Mouse (Mus musculus) mesoderm, embryonic 11.5 days (tissue): ENCODE results near the gene Ccdc141.
"Not testable (repeated sequence)": the region's sequence is repeated elsewhere in the genome, so short reads cannot be mapped to it uniquely, and the experiment has no call there.

Experiments
- DNase-seq: peaks from one replicate; pipeline ENCODE4 v3.0.0-alpha.2; 2012; ENCODE audit warnings: low read depth, low spot score

Gene Ccdc141

GRCm38 (mm10) chr2:77065294-77065693 is 105.1 kb downstream of the Ccdc141 start:
- DNase-seq: peak; percentile 55

DNA sequence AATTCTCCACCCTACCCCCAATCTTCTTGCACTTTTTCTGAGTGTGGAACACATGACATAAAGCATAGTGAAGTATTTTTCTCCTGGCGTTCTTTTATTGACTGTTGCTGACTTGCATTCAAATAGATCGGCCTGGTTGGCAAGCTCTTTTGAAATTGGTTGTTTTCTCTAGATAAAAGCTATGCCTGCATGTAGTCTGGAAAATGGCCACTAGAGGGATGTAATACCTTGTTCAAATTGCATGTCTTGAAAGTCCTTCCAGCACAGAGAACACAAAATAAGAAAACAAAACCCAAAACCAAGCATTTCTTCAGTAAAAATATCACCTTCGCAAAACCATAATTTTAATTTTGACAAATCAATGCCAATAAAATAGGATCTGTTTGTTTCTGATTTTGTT is 108.6 kb downstream of the Ccdc141 start:
- DNase-seq: peak; percentile 66

GRCm38 (mm10) chr2:77059596-77059995 is 110.8 kb downstream of the Ccdc141 start:
- DNase-seq: no peak

DNA sequence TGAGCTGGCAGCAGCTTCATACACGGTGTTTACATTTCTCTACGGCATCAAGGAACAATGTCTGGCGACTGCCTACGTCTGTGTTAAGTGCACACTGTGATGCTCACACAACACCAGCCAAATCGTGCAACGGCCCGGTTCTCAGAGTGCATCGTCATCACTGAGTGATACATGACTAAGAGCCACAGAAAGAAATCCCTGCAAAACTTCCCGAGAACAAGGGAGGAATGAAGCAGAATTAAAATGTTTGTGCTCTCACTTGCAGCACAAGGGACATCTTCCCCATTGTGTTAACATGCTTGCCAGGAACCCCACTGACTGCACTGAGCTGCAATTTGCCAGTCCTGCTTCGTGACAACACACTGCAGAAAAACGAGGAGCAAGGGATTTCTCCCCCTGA is 114.1 kb downstream of the Ccdc141 start:
- no peak for DNase-seq

- DNase-seq: no peak
Observed at GRCm38 (mm10) chr2:77042912-77043311, 127.5 kb downstream of the Ccdc141 start.

DNA sequence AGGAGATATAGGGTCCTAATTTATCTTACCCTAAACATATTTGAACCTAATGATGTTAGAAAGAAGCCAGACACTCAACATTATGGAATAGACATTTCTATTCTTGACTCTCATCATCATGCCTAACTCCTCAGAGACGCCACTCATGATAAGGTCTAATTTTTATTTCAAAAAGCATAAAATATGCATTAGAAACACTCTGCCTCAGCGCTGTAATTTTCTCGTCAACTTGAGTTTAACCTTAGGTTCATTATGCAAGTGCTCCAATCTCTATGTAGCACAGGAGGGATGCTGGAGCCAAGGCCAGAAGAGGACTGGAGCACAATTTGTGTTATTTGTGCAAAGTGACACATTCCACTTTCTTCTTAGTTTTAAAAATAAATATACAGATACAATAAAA is 130.8 kb downstream of the Ccdc141 start:
- no peak for DNase-seq

DNA sequence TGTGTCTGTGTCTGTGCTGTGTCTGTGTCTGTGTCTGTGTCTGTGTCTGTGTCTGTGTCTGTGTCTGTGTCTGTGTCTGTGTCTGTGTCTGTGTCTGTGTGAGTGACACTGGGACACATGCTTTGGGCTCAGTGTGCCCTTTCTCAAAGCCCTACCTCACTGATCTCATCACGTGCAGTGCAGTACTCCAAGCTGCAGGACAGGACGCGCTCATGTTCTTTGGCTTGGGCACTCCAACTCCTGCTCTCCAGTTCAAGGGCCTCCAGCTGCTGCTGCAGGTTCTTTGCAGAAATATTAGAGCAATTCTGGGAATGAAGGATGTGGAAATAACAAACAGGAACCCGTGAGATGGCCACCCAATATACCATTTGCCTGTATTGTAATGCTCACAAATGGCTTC is 131.2 kb downstream of the Ccdc141 start:
- no peak for DNase-seq

GRCm38 (mm10) chr2:77037211-77037610 is 133.2 kb downstream of the Ccdc141 start:
- DNase-seq: no peak

DNA sequence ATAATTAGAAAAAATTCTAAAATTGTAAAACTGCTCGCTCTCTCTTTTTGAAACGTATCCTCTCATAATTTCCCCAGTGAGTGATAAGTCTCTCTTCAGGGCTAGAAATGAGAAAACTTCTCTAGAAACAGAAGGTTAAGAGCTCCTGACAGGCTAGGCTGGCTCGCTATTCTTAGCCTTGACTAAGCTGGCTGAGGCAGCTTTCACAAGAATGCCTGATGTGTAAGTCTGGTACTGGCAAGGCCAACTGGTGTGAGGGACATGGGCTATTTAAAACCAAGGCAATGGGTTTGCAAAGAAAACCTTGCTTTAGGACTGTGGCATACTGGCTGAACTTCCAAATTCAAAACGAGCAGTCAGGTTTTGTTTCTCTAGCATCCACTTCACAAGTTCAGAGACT is 136.3 kb downstream of the Ccdc141 start:
- no peak for DNase-seq

GRCm38 (mm10) chr2:77033322-77034060 is 136.9 kb downstream of the Ccdc141 start:
- no peak for DNase-seq

DNA sequence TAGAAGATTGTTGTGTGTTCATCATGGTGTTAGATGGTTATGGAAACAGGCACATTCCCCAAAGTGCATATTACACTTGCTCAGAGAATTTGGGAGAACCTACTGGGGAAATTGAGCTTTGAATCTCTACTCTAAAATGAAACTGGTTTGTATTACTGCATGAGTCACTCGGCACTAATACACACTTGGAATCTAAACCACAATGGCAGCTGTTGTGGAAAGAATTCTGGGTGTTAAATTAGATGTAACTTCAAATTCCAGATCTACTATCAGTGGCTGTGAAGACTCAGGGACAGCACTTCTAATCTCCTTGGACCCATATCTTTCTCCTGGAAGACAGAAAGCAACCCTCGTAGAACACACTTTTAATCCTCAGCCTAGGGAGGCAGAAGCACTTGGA is 149.8 kb downstream of the Ccdc141 start:
- no peak for DNase-seq

- DNase-seq: no peak
Observed at GRCm38 (mm10) chr2:77017735-77018134, 152.7 kb downstream of the Ccdc141 start.

DNA sequence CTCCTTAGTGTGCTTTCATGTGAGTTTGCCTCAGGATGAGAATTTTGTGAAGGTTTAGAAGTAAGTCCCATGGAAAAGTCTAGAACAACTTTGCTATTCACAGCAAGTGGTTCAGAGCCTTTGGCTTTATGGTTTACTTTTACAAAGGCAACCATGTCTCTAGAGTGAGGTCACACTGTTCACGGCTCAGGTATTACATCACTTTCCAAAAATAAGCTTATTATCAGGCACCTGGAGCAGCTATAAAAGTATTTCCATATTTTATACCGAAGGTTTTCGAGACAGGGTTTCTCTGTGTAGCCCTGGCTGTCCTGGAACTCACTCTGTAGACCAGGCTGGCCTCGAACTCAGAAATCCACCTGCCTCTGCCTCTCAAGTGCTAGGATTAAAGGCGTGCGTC is 157.0 kb downstream of the Ccdc141 start:
- DNase-seq: not testable (repeated sequence)

- DNase-seq: no peak
Observed at GRCm38 (mm10) chr2:77011981-77012380, 158.5 kb downstream of the Ccdc141 start.

DNA sequence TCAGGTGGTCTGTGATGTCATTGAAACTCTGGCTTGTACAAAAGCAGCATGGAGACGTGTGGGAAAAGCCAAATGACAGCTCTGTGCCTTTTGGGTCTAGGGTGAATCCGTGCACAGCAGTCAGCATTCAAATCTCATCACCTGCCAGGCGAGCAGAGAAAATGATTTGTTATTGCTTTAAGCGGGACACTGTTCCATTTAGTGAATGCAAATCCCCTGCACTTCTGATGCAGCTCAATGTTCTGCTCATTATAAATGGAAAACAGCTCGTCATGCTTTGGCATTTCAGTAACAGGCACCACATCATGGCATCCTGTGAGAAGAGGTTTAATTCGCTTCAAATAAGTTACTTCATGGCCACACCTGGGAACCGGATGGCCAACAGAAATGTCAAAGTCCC is 163.4 kb downstream of the Ccdc141 start:
- no peak for DNase-seq

DNA sequence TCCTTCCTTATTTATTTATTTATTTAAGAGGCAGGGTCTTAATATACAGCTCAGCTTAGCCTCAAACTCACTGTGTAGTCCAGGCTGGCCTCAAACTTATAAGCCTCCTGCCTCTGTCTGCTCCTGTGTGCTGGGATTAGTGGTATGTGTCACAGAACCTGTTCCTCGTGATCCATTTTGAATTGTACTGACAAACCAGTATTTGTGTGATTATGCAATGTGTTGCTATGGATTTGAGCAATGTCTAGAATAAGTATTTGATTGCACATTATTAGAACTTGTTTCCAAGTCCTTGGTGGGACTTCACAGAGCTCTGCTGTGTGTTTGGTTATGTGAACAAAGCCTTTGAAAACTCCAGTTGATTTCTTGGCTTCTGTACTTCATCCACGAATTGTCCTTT is 167.3 kb downstream of the Ccdc141 start:
- no peak for DNase-seq

DNA sequence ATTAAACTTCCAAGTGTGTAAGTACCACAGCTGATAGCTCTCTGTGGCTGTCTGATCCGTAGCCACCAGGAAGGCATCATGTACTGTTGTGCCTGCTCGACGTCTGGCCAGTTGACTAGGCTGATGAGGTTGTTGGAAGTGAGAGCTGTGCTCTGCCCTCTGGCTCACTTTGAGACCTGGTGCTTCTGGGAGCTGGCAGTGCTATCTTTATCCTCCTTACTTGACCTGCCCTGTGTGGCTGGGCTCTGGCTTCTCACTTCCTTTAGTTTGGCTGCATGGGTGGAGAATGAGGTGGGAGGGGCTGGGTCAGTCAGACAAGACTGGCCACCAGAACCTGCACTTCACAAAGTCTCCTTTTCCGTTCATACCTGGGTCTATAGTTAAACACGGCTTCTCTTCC is 172.1 kb downstream of the Ccdc141 start:
- DNase-seq: no peak

DNA sequence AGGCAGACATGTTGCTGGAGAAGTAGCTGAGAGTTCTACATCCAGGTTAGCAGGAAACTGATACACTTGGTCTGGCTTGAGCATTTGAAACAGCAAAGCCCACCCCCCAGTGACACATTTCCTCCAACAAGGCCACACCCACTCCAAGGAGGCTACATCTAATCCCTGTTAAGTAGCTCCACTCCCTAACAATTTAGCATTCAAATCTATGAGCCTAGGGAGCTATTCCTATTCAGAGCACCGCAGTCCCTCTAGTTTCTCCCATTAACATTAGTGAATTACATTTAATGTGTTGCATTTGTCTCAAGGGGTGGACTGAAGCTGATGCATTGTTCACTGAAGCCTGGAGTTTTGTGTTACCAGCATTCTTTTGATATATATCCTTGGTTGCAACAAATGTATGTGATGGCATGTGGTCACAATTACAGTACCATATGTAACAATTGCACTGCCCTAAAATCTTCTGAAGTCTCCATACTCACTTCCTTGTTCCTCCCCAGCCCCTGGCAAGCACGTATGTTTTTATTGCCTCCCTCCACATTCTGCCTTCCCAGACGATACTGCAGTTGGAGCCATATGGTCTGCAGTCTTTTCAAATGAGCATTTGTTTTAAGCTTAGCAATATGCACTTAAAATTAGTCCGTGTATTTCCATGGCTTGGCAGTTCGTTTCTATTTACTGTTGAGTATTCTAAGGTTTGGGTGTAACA is 177.8 kb downstream of the Ccdc141 start:
- no peak for DNase-seq

GRCm38 (mm10) chr2:76987317-76987716 is 183.1 kb downstream of the Ccdc141 start:
- no peak for DNase-seq

DNA sequence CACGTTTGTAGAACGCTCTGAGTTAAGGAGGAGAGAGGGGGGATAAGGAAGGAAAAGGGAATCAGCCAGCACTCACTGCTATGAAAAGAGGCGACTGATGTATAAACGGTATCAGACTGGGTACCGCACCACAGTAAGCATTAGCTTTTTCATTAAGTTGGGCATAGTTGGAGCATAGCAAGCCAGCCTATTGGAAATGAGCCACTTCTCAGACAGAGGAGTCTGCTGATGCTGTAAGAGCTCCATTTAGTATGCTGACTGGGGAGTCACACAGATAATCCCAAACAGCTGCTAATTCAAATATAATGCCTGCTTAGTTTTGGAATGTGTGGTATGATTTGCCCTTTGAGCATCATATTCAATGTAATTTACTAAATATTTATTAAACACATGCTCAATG is 186.1 kb downstream of the Ccdc141 start:
- no peak for DNase-seq

DNA sequence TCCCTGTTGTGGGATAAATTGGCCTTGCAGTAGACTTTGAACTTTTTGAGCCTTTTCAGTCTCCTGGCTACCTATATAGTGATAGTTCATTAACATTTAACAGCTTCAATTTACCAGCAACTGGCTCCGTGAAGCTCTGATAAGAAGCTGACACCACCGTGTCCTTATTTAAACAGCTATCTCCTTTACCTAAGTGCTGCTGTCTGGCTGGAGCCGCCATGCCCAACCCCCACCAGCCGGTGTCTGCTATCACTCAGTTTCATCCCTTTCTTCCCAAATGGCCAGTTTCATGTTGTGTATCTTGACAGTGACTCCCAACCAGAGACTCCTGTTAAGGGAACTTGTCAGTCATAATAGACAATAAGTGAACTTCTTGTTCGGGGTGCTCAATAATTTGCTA is 186.8 kb downstream of the Ccdc141 start:
- no peak for DNase-seq

GRCm38 (mm10) chr2:76982391-76983145 is 187.9 kb downstream of the Ccdc141 start, which contains the start of gene Ttn:
Ttn (minus strand) TSS chr2:76982547.
- no peak for DNase-seq

DNA sequence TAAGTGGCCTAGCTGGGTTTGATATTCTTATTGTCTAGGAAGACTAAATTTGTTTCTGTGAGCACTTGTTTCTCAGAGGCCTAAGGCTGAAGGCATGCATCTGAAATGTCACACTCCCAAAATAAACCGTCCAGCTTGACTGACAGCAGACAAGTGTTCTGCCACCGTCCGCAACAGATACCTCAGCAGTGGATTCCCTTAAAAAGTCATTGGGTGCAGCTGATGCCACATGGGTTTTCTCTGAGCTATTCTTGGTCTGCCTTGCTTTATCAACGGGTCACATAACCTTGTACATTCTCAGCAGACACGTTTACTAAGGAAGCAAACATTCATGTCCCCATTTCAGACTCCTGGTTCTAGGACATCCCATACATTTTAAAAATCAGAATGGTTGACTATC is 188.7 kb downstream of the Ccdc141 start:
- DNase-seq: no peak
